Mouse (Mus musculus): ENCODE data around the gene Gm37240. TPM values are rescaled to one million over a fixed set of nuclear protein-coding genes. Genes with fewer than 3 reads are reported as not detected.
A peak's percentile ranks its signal among the peaks of the same experiment; 100 is the strongest.

Gm37240 gene
- polyA plus RNA-seq, 1 experiment from 2014 or later, result 0.16 TPM

DNA sequence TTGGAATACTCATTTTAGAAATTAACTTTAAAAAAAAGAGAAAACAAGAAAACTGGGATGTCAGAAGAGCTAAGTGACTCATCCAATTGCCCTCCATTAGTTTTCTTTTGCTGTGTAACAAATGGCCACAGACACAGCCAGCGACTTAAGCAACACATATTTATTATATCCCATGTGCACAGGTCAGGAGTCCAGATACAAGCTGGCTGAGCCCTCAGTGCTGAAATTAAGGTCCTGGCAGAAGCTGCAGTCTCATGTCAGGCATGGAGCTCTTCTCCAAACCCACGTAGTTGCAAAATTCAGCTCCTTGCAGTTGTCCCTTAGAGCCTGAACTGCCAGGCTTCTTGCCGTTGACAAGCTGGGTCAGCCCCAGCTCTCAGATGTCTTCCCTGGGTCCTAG lies 504.0 kb downstream of the Gm37240 start:
- Histone ChIP-seq H3K36me3 (no peaks in the 10 kb centered on the region), H3K4me2 (replicated peaks) (no peak overlapping the region), H3K4me3 (replicated peaks) (no peak overlapping the region), H3K27ac (no peak overlapping the region), H3K4me1 (replicated peaks) (no peaks in the 10 kb centered on the region), H3K9me3 (no peaks in the 10 kb centered on the region), H3K9ac (replicated peaks) (no peak overlapping the region), H3K27me3 (no peaks in the 10 kb centered on the region)
- 80% methylated on average over 3 of the region's 3 CpGs for WGBS
- ATAC-seq, result no peak

DNA sequence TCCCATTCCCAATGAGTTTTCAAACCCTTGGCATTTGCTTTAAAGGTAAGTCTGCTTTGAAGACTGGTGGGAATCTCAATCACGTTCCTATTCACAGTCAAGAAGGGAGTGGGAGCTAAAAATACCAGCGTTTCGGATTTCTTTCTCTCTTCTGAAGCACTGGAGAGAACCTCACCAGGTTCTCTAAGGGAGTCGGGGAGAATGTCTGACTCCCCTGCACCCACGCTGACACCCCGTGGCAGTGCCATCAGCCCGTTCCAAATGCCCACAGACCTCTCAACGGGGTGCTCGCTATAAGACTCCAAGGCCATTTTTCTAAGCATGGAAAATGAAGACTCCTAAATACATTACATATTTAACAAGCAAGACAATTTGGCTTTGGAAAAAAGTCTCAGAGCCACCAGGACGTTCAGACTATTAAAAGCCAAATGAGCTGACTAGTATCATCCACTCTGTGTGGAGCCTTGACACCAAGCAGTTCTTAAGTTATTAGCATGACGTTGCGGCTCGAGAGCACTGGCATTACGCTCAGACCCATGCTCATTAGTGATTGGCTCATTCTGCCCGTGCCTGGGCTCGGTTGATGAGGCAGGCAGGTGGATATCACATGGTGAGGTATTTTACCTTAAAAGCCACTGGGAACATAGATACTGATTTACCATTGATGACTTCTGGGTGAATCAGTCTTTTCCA lies 508.5 kb downstream of the Gm37240 start:
- Histone ChIP-seq H3K4me3 (replicated peaks) (no peak overlapping the region), H3K4me2 (replicated peaks) (no peak overlapping the region), H3K9ac (replicated peaks) (no peak overlapping the region), H3K27ac (no peak overlapping the region), H3K27me3 (no peaks in the 10 kb centered on the region), H3K36me3 (no peaks in the 10 kb centered on the region), H3K4me1 (replicated peaks) (no peaks in the 10 kb centered on the region), H3K9me3 (no peaks in the 10 kb centered on the region)
- WGBS, result 71% methylated on average over 16 of the region's 16 CpGs
- ATAC-seq, result no peak

DNA sequence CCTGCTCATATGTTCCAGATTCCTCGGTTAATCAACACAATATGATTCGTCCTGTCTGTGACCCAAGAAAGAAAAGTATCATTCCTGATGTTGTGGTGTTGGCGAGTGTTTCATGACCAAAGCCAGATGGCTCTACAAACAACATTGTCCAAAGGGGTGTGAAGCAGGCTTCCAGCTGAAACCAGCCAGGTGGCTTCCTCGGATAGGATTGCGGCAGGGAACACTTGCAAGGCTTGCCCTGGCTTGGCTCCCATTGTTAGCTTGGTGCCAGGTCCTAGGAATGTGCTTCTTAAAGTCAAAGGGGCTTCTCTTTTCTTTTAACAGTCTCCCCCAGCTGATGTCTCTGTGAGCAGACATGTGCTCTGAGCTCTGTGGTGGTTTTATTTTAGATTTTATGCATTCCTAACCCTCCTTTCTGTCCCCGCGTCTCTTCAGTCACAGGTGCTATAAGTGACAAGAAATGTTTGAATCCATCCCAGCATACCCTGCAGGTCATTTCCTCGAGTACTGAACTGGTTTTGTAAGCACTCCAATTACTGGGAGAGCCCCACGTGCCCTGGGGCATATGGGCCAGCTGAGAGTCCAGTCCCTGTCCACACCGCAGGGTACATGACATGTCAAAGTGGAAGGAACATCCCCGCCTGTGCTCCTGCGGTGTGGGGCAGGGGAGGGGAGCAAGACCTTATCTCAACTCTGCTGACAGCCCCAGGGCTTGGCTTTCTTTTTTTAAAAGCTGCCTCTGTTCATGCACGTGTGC lies 509.2 kb downstream of the Gm37240 start:
- Histone ChIP-seq H3K27me3 (no peaks in the 10 kb centered on the region), H3K4me3 (replicated peaks) (no peak overlapping the region), H3K9ac (replicated peaks) (no peak overlapping the region), H3K36me3 (no peaks in the 10 kb centered on the region), H3K4me2 (replicated peaks) (no peak overlapping the region), H3K27ac (no peak overlapping the region), H3K9me3 (no peaks in the 10 kb centered on the region), H3K4me1 (replicated peaks) (no peaks in the 10 kb centered on the region)
- 65% methylated on average over 13 of the region's 13 CpGs for WGBS
- no peak for ATAC-seq

DNA sequence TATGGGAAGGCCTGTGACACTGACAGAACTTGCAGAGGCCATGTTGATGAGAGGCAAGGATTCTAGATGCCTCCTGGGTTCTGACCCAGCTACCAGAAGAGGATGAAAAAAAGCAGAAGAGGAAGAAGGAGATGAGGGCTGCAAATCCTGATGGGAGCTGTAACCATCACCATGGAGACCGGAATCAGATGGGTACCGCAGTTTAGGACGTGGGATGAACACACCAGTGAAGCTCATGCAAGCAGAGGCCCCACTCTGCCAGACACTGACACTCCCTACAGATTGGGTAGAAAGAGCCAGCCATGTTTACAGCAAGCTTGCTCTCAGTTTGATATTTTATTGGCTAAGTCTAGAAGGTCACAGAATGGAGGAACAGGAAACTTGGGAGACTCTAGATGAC lies 509.8 kb downstream of the Gm37240 start:
- Histone ChIP-seq H3K27me3 (no peaks in the 10 kb centered on the region), H3K4me3 (replicated peaks) (no peak overlapping the region), H3K9me3 (no peaks in the 10 kb centered on the region), H3K36me3 (no peaks in the 10 kb centered on the region), H3K4me1 (replicated peaks) (no peaks in the 10 kb centered on the region), H3K27ac (no peak overlapping the region), H3K4me2 (replicated peaks) (no peak overlapping the region), H3K9ac (replicated peaks) (no peak overlapping the region)
- no peak for ATAC-seq
- WGBS, result 85% methylated on average over 3 of the region's 3 CpGs

DNA sequence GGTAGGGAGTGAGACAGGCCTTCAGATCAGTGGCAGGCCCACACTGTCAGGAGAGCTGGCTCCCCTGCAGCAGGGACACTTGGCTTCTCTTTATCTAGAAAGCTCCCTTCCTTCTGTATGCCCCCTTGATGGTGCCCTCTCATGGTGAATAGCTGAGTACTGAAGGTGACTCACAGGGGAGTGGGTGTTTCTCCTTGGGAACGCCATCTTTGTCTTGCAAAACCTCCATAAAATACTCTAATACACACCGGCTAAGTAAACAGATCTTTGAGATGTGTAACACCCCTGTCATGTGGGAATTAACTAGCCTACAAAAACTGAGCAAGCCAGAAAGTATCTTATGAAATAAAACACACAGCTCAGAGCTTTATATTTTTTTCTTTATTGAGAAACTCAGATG lies 510.8 kb downstream of the Gm37240 start:
- Histone ChIP-seq H3K36me3 (no peaks in the 10 kb centered on the region), H3K9ac (replicated peaks) (no peak overlapping the region), H3K4me1 (replicated peaks) (no peaks in the 10 kb centered on the region), H3K27ac (no peak overlapping the region), H3K27me3 (no peaks in the 10 kb centered on the region), H3K4me3 (replicated peaks) (no peak overlapping the region), H3K9me3 (no peaks in the 10 kb centered on the region), H3K4me2 (replicated peaks) (no peak overlapping the region)
- 87% methylated on average over 2 of the region's 2 CpGs for WGBS
- no peak for ATAC-seq

DNA sequence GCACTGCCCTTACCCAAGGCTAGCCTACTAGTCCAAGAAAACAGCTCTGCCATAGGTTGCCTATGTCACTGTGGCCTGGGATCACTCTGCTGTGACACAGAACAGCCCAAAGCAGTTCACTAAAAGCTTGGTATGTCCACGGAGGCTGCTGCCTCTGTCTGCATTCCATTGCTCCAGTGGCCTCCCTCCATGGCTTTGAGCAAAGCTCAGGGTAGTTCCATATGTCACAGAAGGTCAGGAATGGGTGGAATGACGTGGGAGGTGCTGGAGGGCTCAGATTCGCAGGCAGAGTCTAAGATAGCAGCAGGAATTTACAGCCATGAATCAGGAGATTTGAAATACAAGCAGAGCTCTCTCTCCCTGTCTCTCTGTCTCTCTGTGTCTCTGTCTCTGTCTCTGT lies 514.3 kb downstream of the Gm37240 start:
- Histone ChIP-seq H3K27ac (no peak overlapping the region), H3K4me1 (replicated peaks) (peaks cover 9% of the 10 kb centered on the region; the same call in 1 of the 2 replicates), H3K4me3 (replicated peaks) (no peak overlapping the region), H3K9me3 (no peaks in the 10 kb centered on the region), H3K4me2 (replicated peaks) (no peak overlapping the region), H3K9ac (replicated peaks) (no peak overlapping the region), H3K36me3 (no peaks in the 10 kb centered on the region), H3K27me3 (no peaks in the 10 kb centered on the region)
- no peak for ATAC-seq
- 34% methylated on average over 3 of the region's 3 CpGs for WGBS

DNA sequence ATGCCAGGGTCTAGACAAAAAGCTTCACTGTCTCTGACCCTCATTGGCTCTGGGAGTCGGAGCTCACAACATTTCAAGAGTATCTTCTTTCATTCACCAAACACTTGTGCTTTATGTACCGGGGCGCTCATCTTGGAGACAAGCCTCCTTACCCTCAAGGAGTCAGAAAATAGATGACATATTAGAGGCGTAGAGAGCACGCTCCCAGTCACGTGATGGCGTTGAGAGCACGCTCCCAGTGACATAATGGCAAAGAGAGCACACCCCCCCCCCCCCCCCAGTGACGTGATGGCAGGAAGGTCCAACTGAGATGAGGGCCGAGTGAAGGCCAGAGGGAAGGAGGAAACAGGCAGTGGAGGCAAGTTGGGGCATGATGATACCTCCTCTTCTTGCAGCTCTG lies 517.5 kb downstream of the Gm37240 start:
- no peak for ATAC-seq
- H3K9me3 ChIP-seq, result no peaks in the 10 kb centered on the region
- no peaks in the 10 kb centered on the region for H3K27me3 ChIP-seq
- peaks cover 9% of the 10 kb centered on the region; the same call in 1 of the 2 replicates for H3K4me1 ChIP-seq (replicated peaks)
- H3K27ac ChIP-seq, result no peak overlapping the region
- 89% methylated on average over 8 of the region's 10 CpGs for WGBS
- no peaks in the 10 kb centered on the region for H3K36me3 ChIP-seq
- no peak overlapping the region for H3K4me2 ChIP-seq (replicated peaks)
- no peak overlapping the region for H3K4me3 ChIP-seq (replicated peaks)
- H3K9ac ChIP-seq (replicated peaks), result no peak overlapping the region

DNA sequence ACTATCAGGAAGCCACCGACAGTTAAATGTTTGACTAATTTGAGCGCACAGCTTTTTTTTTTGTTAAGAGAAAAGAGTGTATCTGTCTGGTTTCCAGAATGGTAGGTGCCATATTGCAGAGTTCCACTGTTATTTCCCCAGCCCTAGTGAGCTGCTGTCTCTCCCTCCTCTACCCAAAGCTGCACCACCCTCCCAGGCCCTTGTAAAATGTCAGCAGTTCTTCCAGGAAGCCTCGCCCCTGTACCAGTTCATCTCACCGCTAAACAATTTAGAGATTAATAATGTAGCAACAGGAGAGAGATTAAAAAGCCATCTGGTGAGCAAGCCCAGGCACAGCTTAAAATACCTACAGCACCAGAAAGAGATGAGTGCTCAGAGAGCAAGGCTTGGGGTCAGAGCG lies 518.2 kb downstream of the Gm37240 start:
- ATAC-seq, result peak; percentile 43; the same call in 1 of the 2 replicates
- Histone ChIP-seq H3K36me3 (no peaks in the 10 kb centered on the region), H3K27me3 (no peaks in the 10 kb centered on the region), H3K4me2 (replicated peaks) (no peak overlapping the region), H3K4me1 (replicated peaks) (peaks cover 9% of the 10 kb centered on the region; the same call in 1 of the 2 replicates), H3K9me3 (no peaks in the 10 kb centered on the region), H3K27ac (no peak overlapping the region), H3K4me3 (replicated peaks) (no peak overlapping the region), H3K9ac (replicated peaks) (no peak overlapping the region)
- WGBS, result 66% methylated on average over 5 of the region's 5 CpGs

DNA sequence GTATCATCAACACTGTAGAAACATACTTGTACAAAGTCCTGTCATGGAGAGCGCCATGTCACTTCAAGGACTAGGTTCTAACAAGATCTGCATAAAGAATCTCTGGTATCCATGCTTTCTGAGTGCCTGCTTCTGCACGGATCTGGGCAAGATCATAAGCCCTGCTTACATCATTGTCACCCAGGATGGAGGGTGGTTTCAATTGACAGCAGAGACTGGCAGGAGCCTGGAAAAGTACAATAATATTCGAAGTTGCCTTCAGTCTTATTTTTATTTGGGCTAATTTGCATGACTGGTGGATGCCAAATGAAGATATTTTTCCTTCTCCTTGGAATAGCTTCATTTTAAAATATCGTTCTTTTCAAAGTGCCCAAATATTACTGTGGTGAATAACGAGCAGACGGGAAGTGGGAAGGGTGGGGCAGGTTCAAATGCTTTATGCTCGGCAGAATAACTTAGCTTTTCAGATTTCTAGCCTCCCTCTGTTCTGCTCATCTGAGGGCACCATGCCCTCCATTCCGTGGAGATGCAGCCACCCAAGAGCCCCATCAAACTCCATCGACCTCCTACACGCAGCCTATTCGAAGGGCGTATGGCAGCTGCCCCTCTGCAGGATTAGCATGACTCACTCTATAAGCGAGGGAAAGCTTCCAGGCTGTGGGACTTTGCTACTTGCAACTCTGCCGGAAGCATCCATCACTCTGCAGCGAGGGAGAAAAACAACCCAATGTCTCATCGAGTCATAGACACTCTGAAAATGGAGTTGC lies 518.8 kb downstream of the Gm37240 start:
- ATAC-seq, result no peak
- no peak overlapping the region for H3K9ac ChIP-seq (replicated peaks)
- H3K36me3 ChIP-seq, result no peaks in the 10 kb centered on the region
- H3K27ac ChIP-seq, result no peak overlapping the region
- 81% methylated on average over 16 of the region's 16 CpGs for WGBS
- peaks cover 9% of the 10 kb centered on the region; the same call in 1 of the 2 replicates for H3K4me1 ChIP-seq (replicated peaks)
- H3K4me3 ChIP-seq (replicated peaks), result no peak overlapping the region
- H3K9me3 ChIP-seq, result no peaks in the 10 kb centered on the region
- H3K4me2 ChIP-seq (replicated peaks), result no peak overlapping the region
- H3K27me3 ChIP-seq, result no peaks in the 10 kb centered on the region

DNA sequence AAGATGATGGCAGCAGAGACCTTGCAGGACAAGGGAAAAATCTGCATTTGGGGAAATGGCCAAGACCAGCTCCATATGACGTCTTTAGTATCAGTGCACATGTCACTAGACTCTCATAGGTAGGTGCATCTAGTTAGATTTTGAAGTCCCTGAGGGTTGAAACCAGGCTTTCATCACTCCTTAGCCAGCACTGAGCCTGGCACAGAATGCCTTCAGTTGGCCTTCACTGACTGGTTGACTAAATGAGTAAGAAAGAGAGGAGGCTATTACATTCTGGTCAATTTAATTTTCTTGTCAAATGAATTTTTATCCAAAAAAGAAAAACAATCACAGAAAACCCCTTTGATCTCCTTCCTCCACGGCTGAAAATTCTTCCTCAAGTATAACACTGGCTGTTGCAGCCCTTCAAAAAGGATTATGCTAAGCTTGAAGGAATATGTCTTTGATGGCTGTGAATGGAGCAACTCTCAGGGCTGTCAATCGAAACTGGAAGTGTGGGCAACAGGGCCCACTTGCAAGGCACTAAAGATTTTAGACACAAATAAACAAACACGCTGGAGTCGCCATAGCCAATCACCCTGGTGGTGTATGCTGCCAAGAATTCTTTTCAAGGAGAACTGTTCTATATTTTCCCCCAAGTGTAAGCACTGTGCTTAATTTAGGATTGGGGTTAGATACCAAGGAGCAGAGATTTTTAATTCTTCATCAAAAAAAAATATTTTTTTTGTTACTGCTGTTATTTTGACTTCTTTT lies 522.6 kb downstream of the Gm37240 start:
- Histone ChIP-seq H3K4me2 (replicated peaks) (no peak overlapping the region), H3K27me3 (no peaks in the 10 kb centered on the region), H3K36me3 (no peaks in the 10 kb centered on the region), H3K9ac (replicated peaks) (no peak overlapping the region), H3K4me1 (replicated peaks) (peaks cover 9% of the 10 kb centered on the region; the same call in 1 of the 2 replicates), H3K9me3 (no peaks in the 10 kb centered on the region), H3K4me3 (replicated peaks) (no peak overlapping the region), H3K27ac (no peak overlapping the region)
- 35% methylated on average over 5 of the region's 5 CpGs for WGBS
- ATAC-seq, result no peak

DNA sequence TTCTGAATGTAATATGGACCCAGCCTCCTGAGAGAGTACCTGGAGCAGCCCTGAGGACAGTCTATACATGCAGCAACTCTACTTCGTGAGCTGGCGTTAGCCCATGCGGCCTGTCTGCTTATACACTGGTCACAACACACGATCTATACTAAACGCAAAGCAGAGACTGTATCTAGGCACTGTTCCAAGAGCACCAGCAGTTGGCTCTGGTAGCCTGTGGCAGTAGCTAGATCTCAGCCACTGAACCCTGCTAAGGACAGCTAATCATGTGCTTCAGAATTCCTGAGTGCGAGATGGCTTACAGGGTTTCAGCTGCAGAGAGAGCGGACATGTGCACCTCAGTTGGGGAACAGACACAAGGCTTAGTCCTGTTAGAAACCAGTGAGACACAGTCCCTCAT lies 524.4 kb downstream of the Gm37240 start:
- ATAC-seq, result no peak
- no peak overlapping the region for H3K27ac ChIP-seq
- no peaks in the 10 kb centered on the region for H3K9me3 ChIP-seq
- WGBS, result 94% methylated on average over 7 of the region's 7 CpGs
- no peaks in the 10 kb centered on the region for H3K27me3 ChIP-seq
- no peak overlapping the region for H3K9ac ChIP-seq (replicated peaks)
- H3K36me3 ChIP-seq, result no peaks in the 10 kb centered on the region
- H3K4me1 ChIP-seq (replicated peaks), result no peaks in the 10 kb centered on the region
- no peak overlapping the region for H3K4me2 ChIP-seq (replicated peaks)
- H3K4me3 ChIP-seq (replicated peaks), result no peak overlapping the region

All from midbrain, embryonic 13.5 days (tissue).